Mouse (Mus musculus): ENCODE data around the gene Slc30a10. TPM values are rescaled to one million over a fixed set of nuclear protein-coding genes. Genes with fewer than 3 reads are reported as not detected.

The Slc30a10 gene
- polyA plus RNA-seq, 1 experiment from 2014 or later: 2.0 TPM

- no peak overlapping the region for H3K27ac ChIP-seq
- ATAC-seq (ENCODE audit: low FRiP score, low read depth): no peak
- no peak overlapping the region for H3K9ac ChIP-seq
- WGBS: 66% methylated on average over 18 of the region's 18 CpGs
- no peaks in the 10 kb centered on the region for H3K9me3 ChIP-seq
- H3K4me3 ChIP-seq: no peak overlapping the region
- no peaks in the 10 kb centered on the region for H3K27me3 ChIP-seq (replicated peaks)
- 0 out of 2 replicates have a peak, but pooled peaks cover 2% of the 10 kb centered on the region for H3K4me1 ChIP-seq
- H3K36me3 ChIP-seq: no peaks in the 10 kb centered on the region
- no peak overlapping the region for H3K4me2 ChIP-seq (replicated peaks)
Observed at GRCm38 (mm10) chr1:185441703-185442472, 12.8 kb upstream of the Slc30a10 start.

- WGBS: 89% methylated on average over 7 of the region's 7 CpGs
- ATAC-seq (ENCODE audit: low FRiP score, low read depth): no peak
Observed at GRCm38 (mm10) chr1:185448936-185449335, 5.7 kb upstream of the Slc30a10 start.

GRCm38 (mm10) chr1:185449727-185450126, 4.9 kb upstream of the Slc30a10 start:
- H3K27ac ChIP-seq: no peak overlapping the region
- 78% methylated on average over 2 of the region's 2 CpGs for WGBS
- no peak overlapping the region for H3K4me2 ChIP-seq (replicated peaks)
- H3K4me3 ChIP-seq: no peak overlapping the region
- H3K9ac ChIP-seq: no peak overlapping the region
- peaks cover 18% of the 10 kb centered on the region for H3K27me3 ChIP-seq (replicated peaks)
- no peaks in the 10 kb centered on the region for H3K36me3 ChIP-seq
- no peaks in the 10 kb centered on the region for H3K9me3 ChIP-seq
- no peak for ATAC-seq (ENCODE audit: low FRiP score, low read depth)
- peaks cover 4% of the 10 kb centered on the region for H3K4me1 ChIP-seq

More at GRCm38 (mm10) chr1:185448936-185449335, 5.7 kb upstream of the Slc30a10 start:
- Histone ChIP-seq H3K4me2 (replicated peaks) (no peak overlapping the region), H3K27ac (no peak overlapping the region), H3K9me3 (no peaks in the 10 kb centered on the region), H3K4me1 (no peaks in the 10 kb centered on the region), H3K27me3 (replicated peaks) (peaks cover 10% of the 10 kb centered on the region), H3K36me3 (no peaks in the 10 kb centered on the region), H3K4me3 (no peak overlapping the region), H3K9ac (no peak overlapping the region)

GRCm38 (mm10) chr1:185451077-185451476, 3.6 kb upstream of the Slc30a10 start:
- Histone ChIP-seq H3K4me1 (peaks cover 16% of the 10 kb centered on the region), H3K9me3 (no peaks in the 10 kb centered on the region), H3K4me2 (replicated peaks) (no peak overlapping the region), H3K27ac (no peak overlapping the region), H3K9ac (no peak overlapping the region), H3K27me3 (replicated peaks) (peaks cover 32% of the 10 kb centered on the region), H3K4me3 (no peak overlapping the region), H3K36me3 (no peaks in the 10 kb centered on the region)
- WGBS: 81% methylated on average over 8 of the region's 8 CpGs
- ATAC-seq (ENCODE audit: low FRiP score, low read depth): no peak

- Histone ChIP-seq H3K36me3 (no peaks in the 10 kb centered on the region), H3K4me1 (peaks cover 16% of the 10 kb centered on the region), H3K9ac (no peak overlapping the region), H3K4me2 (replicated peaks) (no peak overlapping the region), H3K27ac (no peak overlapping the region), H3K4me3 (no peak overlapping the region), H3K27me3 (replicated peaks) (peaks cover 36% of the 10 kb centered on the region), H3K9me3 (no peaks in the 10 kb centered on the region)
- no peak for ATAC-seq (ENCODE audit: low FRiP score, low read depth)
- 86% methylated on average over 3 of the region's 3 CpGs for WGBS
Observed at GRCm38 (mm10) chr1:185451495-185451894, 3.2 kb upstream of the Slc30a10 start.

GRCm38 (mm10) chr1:185452461-185452860, 2.2 kb upstream of the Slc30a10 start:
- Histone ChIP-seq H3K27ac (no peak overlapping the region), H3K9ac (no peak overlapping the region), H3K4me3 (no peak overlapping the region), H3K36me3 (no peaks in the 10 kb centered on the region), H3K27me3 (replicated peaks) (peaks cover 39% of the 10 kb centered on the region), H3K4me1 (peaks cover 16% of the 10 kb centered on the region), H3K4me2 (replicated peaks) (no peak overlapping the region), H3K9me3 (no peaks in the 10 kb centered on the region)
- WGBS: 90% methylated on average over 6 of the region's 6 CpGs
- no peak for ATAC-seq (ENCODE audit: low FRiP score, low read depth)

- H3K9ac ChIP-seq: no peak overlapping the region
- peak overlapping the region; percentile 97 for H3K4me2 ChIP-seq (replicated peaks)
- WGBS: 54% methylated on average over 4 of the region's 4 CpGs
Observed at GRCm38 (mm10) chr1:185454144-185454543, 504 bp upstream of the Slc30a10 start.

GRCm38 (mm10) chr1:185454955-185455701, 480 bp downstream of the Slc30a10 start:
- no peak overlapping the region for H3K27ac ChIP-seq
- under 1% methylated on average over 71 of the region's 71 CpGs for WGBS

More at GRCm38 (mm10) chr1:185454144-185454543, 504 bp upstream of the Slc30a10 start:
- H3K4me1 ChIP-seq: peaks cover 16% of the 10 kb centered on the region
- H3K9me3 ChIP-seq: no peaks in the 10 kb centered on the region
- no peaks in the 10 kb centered on the region for H3K36me3 ChIP-seq
- no peak for ATAC-seq (ENCODE audit: low FRiP score, low read depth)
- peak overlapping the region; percentile 49; the same call in 1 of the 2 replicates for H3K4me3 ChIP-seq
- no peak overlapping the region for H3K27ac ChIP-seq
- peaks cover 39% of the 10 kb centered on the region for H3K27me3 ChIP-seq (replicated peaks)

GRCm38 (mm10) chr1:185456327-185456726, 1.7 kb downstream of the Slc30a10 start:
- no peaks in the 10 kb centered on the region for H3K9me3 ChIP-seq
- H3K4me3 ChIP-seq: no peak overlapping the region
- peaks cover 39% of the 10 kb centered on the region for H3K27me3 ChIP-seq (replicated peaks)
- H3K9ac ChIP-seq: no peak overlapping the region
- WGBS: 91% methylated on average over 9 of the region's 9 CpGs
- peaks cover 16% of the 10 kb centered on the region for H3K4me1 ChIP-seq
- no peak for ATAC-seq (ENCODE audit: low FRiP score, low read depth)
- no peak overlapping the region for H3K27ac ChIP-seq
- H3K4me2 ChIP-seq (replicated peaks): peak overlapping the region; percentile 97; the same call in 1 of the 2 replicates
- no peaks in the 10 kb centered on the region for H3K36me3 ChIP-seq

More at GRCm38 (mm10) chr1:185454955-185455701, 480 bp downstream of the Slc30a10 start:
- Histone ChIP-seq H3K9me3 (no peaks in the 10 kb centered on the region), H3K36me3 (no peaks in the 10 kb centered on the region), H3K4me2 (replicated peaks) (peak overlapping the region; percentile 97), H3K27me3 (replicated peaks) (peaks cover 39% of the 10 kb centered on the region), H3K9ac (peak overlapping the region; percentile 59), H3K4me1 (peaks cover 16% of the 10 kb centered on the region), H3K4me3 (peak overlapping the region; percentile 49)
- ATAC-seq (ENCODE audit: low FRiP score, low read depth): peak; percentile 76

GRCm38 (mm10) chr1:185460096-185460495, 5.4 kb downstream of the Slc30a10 start:
- H3K36me3 ChIP-seq: no peaks in the 10 kb centered on the region
- H3K27me3 ChIP-seq (replicated peaks): peaks cover 17% of the 10 kb centered on the region
- no peak for ATAC-seq (ENCODE audit: low FRiP score, low read depth)
- no peaks in the 10 kb centered on the region for H3K9me3 ChIP-seq
- no peak overlapping the region for H3K4me3 ChIP-seq
- 90% methylated on average over 5 of the region's 5 CpGs for WGBS
- peaks cover 8% of the 10 kb centered on the region for H3K4me1 ChIP-seq
- no peak overlapping the region for H3K9ac ChIP-seq
- H3K4me2 ChIP-seq (replicated peaks): no peak overlapping the region
- no peak overlapping the region for H3K27ac ChIP-seq

- Histone ChIP-seq H3K27me3 (replicated peaks) (no peaks in the 10 kb centered on the region), H3K4me2 (replicated peaks) (no peak overlapping the region), H3K9me3 (no peaks in the 10 kb centered on the region), H3K9ac (no peak overlapping the region), H3K4me1 (no peaks in the 10 kb centered on the region), H3K4me3 (no peak overlapping the region), H3K27ac (no peak overlapping the region), H3K36me3 (no peaks in the 10 kb centered on the region)
- no peak for ATAC-seq (ENCODE audit: low FRiP score, low read depth)
- WGBS: 62% methylated on average over 5 of the region's 5 CpGs
Observed at GRCm38 (mm10) chr1:185462889-185463288, 8.2 kb downstream of the Slc30a10 start.

- no peak for ATAC-seq (ENCODE audit: low FRiP score, low read depth)
- no peak overlapping the region for H3K9ac ChIP-seq
- no peak overlapping the region for H3K27ac ChIP-seq
- H3K27me3 ChIP-seq (replicated peaks): no peaks in the 10 kb centered on the region
- H3K4me3 ChIP-seq: no peak overlapping the region
- H3K9me3 ChIP-seq: no peaks in the 10 kb centered on the region
- 72% methylated on average over 8 of the region's 8 CpGs for WGBS
- no peaks in the 10 kb centered on the region for H3K4me1 ChIP-seq
- no peaks in the 10 kb centered on the region for H3K36me3 ChIP-seq
- no peak overlapping the region for H3K4me2 ChIP-seq (replicated peaks)
Observed at GRCm38 (mm10) chr1:185469551-185470021, 14.9 kb downstream of the Slc30a10 start.
